Mouse (Mus musculus) stomach, embryonic 14.5 days (tissue): ENCODE measurements around the gene Eaf2. TPM values are rescaled to one million over a fixed set of nuclear protein-coding genes. Genes with fewer than 3 reads are reported as not detected.

Experiments
- ATAC-seq: fragments of 200-750 bp; cut with Nextera tagmentation; 2 replicates; pipeline ENCODE4 v1.8.0; 2017; ENCODE audit warnings: low read depth, moderate TSS enrichment; ENCODE audit not compliant: insufficient number of reproducible peaks, insufficient read depth, low FRiP score
- H3K27ac ChIP-seq: fragments of 300-500 bp; sonication (generic); 2 replicates; pipeline ENCODE4 v1.5.1; 2014; ENCODE audit warnings: mild to moderate bottlenecking, low read length, moderate library complexity, mixed read lengths
- H3K27me3 ChIP-seq: fragments of 300-500 bp; sonication (generic); 2 replicates; pipeline ENCODE4 v1.6.1; 2014; ENCODE audit warnings: low read length, control low read depth, mixed read lengths; ENCODE audit not compliant: control insufficient read depth, insufficient read depth
- H3K36me3 ChIP-seq: fragments of 300-500 bp; sonication (generic); 2 replicates; pipeline ENCODE4 v1.6.1; 2014; ENCODE audit warnings: mild to moderate bottlenecking, control low read depth, low read length, moderate library complexity, mixed read lengths; ENCODE audit not compliant: control insufficient read depth, insufficient read depth
- H3K4me1 ChIP-seq: fragments of 300-500 bp; sonication (generic); 2 replicates; pipeline ENCODE4 v1.6.1; 2014; ENCODE audit warnings: low read length, control low read depth, mixed read lengths; ENCODE audit not compliant: control insufficient read depth, insufficient read depth
- H3K4me2 ChIP-seq: fragments of 300-500 bp; sonication (generic); replicated peaks from 2 replicates; pipeline ENCODE4 v1.6.1; 2014; ENCODE audit warnings: low read depth, low read length, control low read depth
- H3K4me3 ChIP-seq: fragments of 300-500 bp; sonication (generic); 2 replicates; pipeline ENCODE4 v1.5.1; 2014; ENCODE audit warnings: low read depth, low read length, control low read depth
- H3K9ac ChIP-seq: fragments of 300-500 bp; sonication (generic); replicated peaks from 2 replicates; pipeline ENCODE4 v1.6.1; 2014; ENCODE audit warnings: low read depth, mild to moderate bottlenecking, control low read depth, low read length, moderate library complexity, mixed read lengths
- H3K9me3 ChIP-seq: fragments of 300-500 bp; sonication (generic); 2 replicates; pipeline ENCODE4 v1.6.1; 2016; ENCODE audit warnings: low read depth, low read length, control low read depth; ENCODE audit not compliant: control insufficient read depth
- whole genome bisulfite sequencing: fragments of 180-500 bp; shearing (Covaris S2); extraction: QIAGEN DNeasy Blood & Tissue Kit; methylation state at CpG from one replicate; pipeline ENCODE4 v1.1.7; 2014; 5-methylcytosine and 5-hydroxymethylcytosine counted together
- polyA plus RNA-seq: library from polyadenylated mRNA; unstranded; fragments of >200 nt; fragmentation: Nextera tagmentation; extraction: Ambion mirVana; gene quantifications from 2 replicates; pipeline ENCODE4 v1.2.1, GENCODE M21; 2014

Eaf2 gene
- polyA plus RNA-seq, 1 experiment from 2014 or later: 1.8 TPM

GRCm38 (mm10) chr16:36828054-36828786 lies 46.6 kb downstream of the Eaf2 start, which contains the start of gene Iqcb1:
TSS of gene Iqcb1 (plus strand) at chr16:36828385.
- under 1% methylated on average over 62 of the region's 64 CpGs for WGBS
- Histone ChIP-seq H3K4me2 (peak within 1 kb of the TSS; percentile 72), H3K4me3 (peak within 1 kb of the TSS; percentile 84), H3K27me3 (no peaks in the 10 kb centered on the region), H3K9ac (peak within 1 kb of the TSS; percentile 82), H3K36me3 (peaks cover 3% of the 10 kb centered on the region; the same call in 1 of the 2 replicates), H3K27ac (peak within 1 kb of the TSS; percentile 52; the same call in 1 of the 2 replicates), H3K9me3 (no peaks in the 10 kb centered on the region), H3K4me1 (no peaks in the 10 kb centered on the region)
- ATAC-seq: peak; percentile 98

- 5% methylated on average over 11 of the region's 11 CpGs for WGBS
- Histone ChIP-seq H3K27me3 (no peaks in the 10 kb centered on the region), H3K4me3 (peak overlapping the region; percentile 84), H3K27ac (no peak overlapping the region), H3K36me3 (peaks cover 3% of the 10 kb centered on the region; the same call in 1 of the 2 replicates), H3K4me2 (peak overlapping the region; percentile 72), H3K9me3 (no peaks in the 10 kb centered on the region), H3K9ac (peak overlapping the region; percentile 82; the same call in 1 of the 2 replicates), H3K4me1 (no peaks in the 10 kb centered on the region)
- ATAC-seq: peak; percentile 42
Measured at GRCm38 (mm10) chr16:36827611-36828053, 47.2 kb downstream of the Eaf2 start.

DNA sequence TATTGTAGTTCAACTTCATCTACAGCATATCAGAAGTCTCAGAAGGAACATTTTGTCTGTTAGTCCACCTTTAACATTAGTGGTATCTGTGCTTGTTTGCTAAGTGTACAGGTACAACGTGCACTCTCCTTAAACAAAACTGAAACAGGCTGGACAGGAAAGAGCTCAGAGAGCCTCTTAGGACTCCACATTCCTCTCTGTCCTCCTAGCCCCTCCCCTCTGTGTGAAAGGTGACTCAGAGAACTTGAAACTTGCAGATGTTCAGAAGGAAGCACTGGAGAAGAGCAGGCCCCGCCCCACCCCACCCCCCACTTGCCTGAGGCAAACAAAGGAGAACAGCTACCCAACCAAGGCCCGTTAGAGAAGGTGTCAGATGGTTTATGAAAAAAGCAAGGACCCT lies 53.3 kb downstream of the Eaf2 start:
- Histone ChIP-seq H3K9me3 (no peaks in the 10 kb centered on the region), H3K9ac (no peak overlapping the region), H3K4me2 (no peak overlapping the region), H3K4me3 (no peak overlapping the region), H3K27me3 (no peaks in the 10 kb centered on the region), H3K4me1 (peaks cover 4% of the 10 kb centered on the region; the same call in 1 of the 2 replicates), H3K36me3 (no peaks in the 10 kb centered on the region), H3K27ac (no peak overlapping the region)
- WGBS: 4% methylated on average over 3 of the region's 3 CpGs
- 0 out of 2 replicates have a peak, but pooled peaks have one; percentile 23 for ATAC-seq

DNA sequence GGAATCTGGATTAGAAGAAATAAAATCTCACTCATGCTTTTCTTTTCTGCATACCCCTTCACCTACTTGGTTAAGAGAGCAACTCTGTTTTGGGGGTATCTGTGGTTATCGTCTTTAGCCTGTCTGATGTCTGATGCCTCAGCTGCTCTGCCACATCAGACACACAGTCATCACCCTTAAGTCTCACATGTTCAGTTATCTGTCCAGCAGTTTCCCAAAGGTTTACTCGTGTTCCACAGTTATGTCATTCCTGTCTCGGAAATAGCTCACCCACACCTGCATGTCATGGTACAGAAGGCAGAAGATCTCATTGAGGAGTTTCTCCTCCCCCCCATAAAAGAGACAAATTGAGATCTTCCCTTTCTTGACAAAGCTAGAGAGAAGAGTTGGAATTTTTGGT lies 54.1 kb downstream of the Eaf2 start:
- WGBS: 78% methylated on average over 3 of the region's 3 CpGs
- no peak overlapping the region for H3K4me3 ChIP-seq
- H3K27ac ChIP-seq: no peak overlapping the region
- H3K9ac ChIP-seq: no peak overlapping the region
- H3K9me3 ChIP-seq: no peaks in the 10 kb centered on the region
- no peak for ATAC-seq
- peaks cover 4% of the 10 kb centered on the region; the same call in 1 of the 2 replicates for H3K4me1 ChIP-seq
- H3K27me3 ChIP-seq: no peaks in the 10 kb centered on the region
- no peaks in the 10 kb centered on the region for H3K36me3 ChIP-seq
- H3K4me2 ChIP-seq: no peak overlapping the region

- Histone ChIP-seq H3K4me3 (no peak overlapping the region), H3K27me3 (no peaks in the 10 kb centered on the region), H3K27ac (no peak overlapping the region), H3K9ac (no peak overlapping the region), H3K9me3 (no peaks in the 10 kb centered on the region), H3K36me3 (no peaks in the 10 kb centered on the region), H3K4me1 (peaks cover 4% of the 10 kb centered on the region; the same call in 1 of the 2 replicates), H3K4me2 (no peak overlapping the region)
- no peak for ATAC-seq
- WGBS: 83% methylated on average over 6 of the region's 6 CpGs
Measured at GRCm38 (mm10) chr16:36820016-36820415, 54.8 kb downstream of the Eaf2 start.

GRCm38 (mm10) chr16:36817321-36817926 lies 57.4 kb downstream of the Eaf2 start:
- H3K27me3 ChIP-seq: no peaks in the 10 kb centered on the region

DNA sequence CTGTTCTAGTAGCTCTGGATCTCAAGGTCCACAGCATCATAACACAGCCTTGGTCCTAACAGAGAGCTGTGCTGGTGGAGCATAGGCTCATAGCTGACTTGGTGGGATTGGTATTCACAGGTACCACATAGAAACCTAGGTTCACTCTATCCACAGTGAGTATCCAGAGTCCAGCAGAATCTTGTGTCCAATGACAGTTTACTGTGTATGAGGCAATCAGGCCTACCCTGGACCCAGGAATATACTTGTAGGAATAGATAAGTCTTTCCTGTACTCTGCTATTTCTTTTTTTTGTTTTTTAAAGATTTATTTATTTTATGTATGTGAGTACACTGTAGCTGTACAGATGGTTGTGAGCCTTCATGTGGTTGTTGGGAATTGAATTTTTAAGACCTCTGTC lies 57.9 kb downstream of the Eaf2 start:
- H3K4me1 ChIP-seq: peaks cover 4% of the 10 kb centered on the region; the same call in 1 of the 2 replicates
- no peak overlapping the region for H3K4me3 ChIP-seq
- H3K9me3 ChIP-seq: no peaks in the 10 kb centered on the region
- no peak overlapping the region for H3K27ac ChIP-seq
- no peak overlapping the region for H3K9ac ChIP-seq
- H3K36me3 ChIP-seq: no peaks in the 10 kb centered on the region
- H3K4me2 ChIP-seq: no peak overlapping the region
- ATAC-seq: 0 out of 2 replicates have a peak, but pooled peaks have one; percentile 6
- no peaks in the 10 kb centered on the region for H3K27me3 ChIP-seq

More at GRCm38 (mm10) chr16:36817321-36817926, 57.4 kb downstream of the Eaf2 start:
- no peak overlapping the region for H3K4me3 ChIP-seq
- peak; percentile 75; the same call in 1 of the 2 replicates for ATAC-seq
- WGBS: 14% methylated on average over 7 of the region's 7 CpGs
- no peaks in the 10 kb centered on the region for H3K9me3 ChIP-seq
- peaks cover 4% of the 10 kb centered on the region; the same call in 1 of the 2 replicates for H3K4me1 ChIP-seq
- no peak overlapping the region for H3K9ac ChIP-seq
- no peak overlapping the region for H3K4me2 ChIP-seq
- H3K27ac ChIP-seq: no peak overlapping the region
- no peaks in the 10 kb centered on the region for H3K36me3 ChIP-seq

DNA sequence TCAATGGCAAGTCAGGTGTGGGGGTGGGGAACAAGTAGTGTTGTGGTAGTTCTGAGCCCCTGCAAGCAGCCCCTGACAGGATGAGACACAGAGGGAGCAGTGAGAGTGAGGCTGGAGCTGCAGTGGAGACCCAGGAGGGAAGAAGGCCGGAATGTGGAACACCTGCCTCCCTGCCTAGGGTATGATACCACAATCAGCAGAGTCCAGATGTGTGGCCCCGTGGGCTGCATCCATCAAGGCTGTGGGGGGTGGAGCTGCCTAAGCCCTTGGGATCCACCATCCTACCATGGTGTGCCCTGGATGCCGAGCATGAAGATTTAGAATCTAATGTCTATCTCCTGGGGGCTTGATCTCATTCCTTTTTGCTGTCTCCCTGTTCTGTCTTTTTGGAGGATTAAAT lies 61.1 kb downstream of the Eaf2 start:
- Histone ChIP-seq H3K4me2 (no peak overlapping the region), H3K9me3 (no peaks in the 10 kb centered on the region), H3K4me1 (no peaks in the 10 kb centered on the region), H3K4me3 (no peak overlapping the region), H3K36me3 (no peaks in the 10 kb centered on the region), H3K9ac (no peak overlapping the region), H3K27me3 (no peaks in the 10 kb centered on the region), H3K27ac (no peak overlapping the region)
- no peak for ATAC-seq
- WGBS: 68% methylated on average over 3 of the region's 3 CpGs
